Mouse (Mus musculus) lung, adult 18-20 months (tissue): ENCODE measurements around the gene Smndc1.

Experiments
- DNase-seq, 2 experiments: peaks; one replicate each; pipeline ENCODE4 v3.0.0; 2022; ENCODE audit warnings: mixed read lengths in 2 of 2

The Smndc1 gene

GRCm38 (mm10) chr19:53378421-53378820 lies 12.0 kb downstream of the Smndc1 start:
- no peak for DNase-seq

- no peak for DNase-seq
Measured at GRCm38 (mm10) chr19:53377652-53378051, 12.7 kb downstream of the Smndc1 start.

GRCm38 (mm10) chr19:53375816-53376215 lies 14.6 kb downstream of the Smndc1 start:
- no peak for DNase-seq

- DNase-seq, result no peak
Measured at GRCm38 (mm10) chr19:53375299-53375698, 15.1 kb downstream of the Smndc1 start.

- DNase-seq, result no peak
Measured at GRCm38 (mm10) chr19:53373570-53373969, 16.8 kb downstream of the Smndc1 start.

- no peak for DNase-seq
Measured at GRCm38 (mm10) chr19:53371666-53372065, 18.7 kb downstream of the Smndc1 start, which contains the start of gene Gm10197. Gm10197 (minus strand) TSS chr19:53371766.

- no peak for DNase-seq
Measured at GRCm38 (mm10) chr19:53370233-53370632, 20.1 kb downstream of the Smndc1 start.

GRCm38 (mm10) chr19:53369469-53370043 lies 20.8 kb downstream of the Smndc1 start:
- DNase-seq, result peak; percentile 73 to 78

- no peak for DNase-seq
Measured at GRCm38 (mm10) chr19:53366881-53367280, 23.5 kb downstream of the Smndc1 start.

GRCm38 (mm10) chr19:53366057-53366775 lies 24.2 kb downstream of the Smndc1 start:
- DNase-seq, result no peak

GRCm38 (mm10) chr19:53364963-53365362 lies 25.4 kb downstream of the Smndc1 start:
- peak; percentile 75 to 81 for DNase-seq

GRCm38 (mm10) chr19:53364551-53364950 lies 25.8 kb downstream of the Smndc1 start:
- no peak for DNase-seq

GRCm38 (mm10) chr19:53362967-53363366 lies 27.4 kb downstream of the Smndc1 start:
- no peak for DNase-seq

GRCm38 (mm10) chr19:53360265-53360958 lies 30.0 kb downstream of the Smndc1 start:
- no peak for DNase-seq

GRCm38 (mm10) chr19:53359160-53360033 lies 31.0 kb downstream of the Smndc1 start:
- no peak for DNase-seq

- no peak for DNase-seq
Measured at GRCm38 (mm10) chr19:53355065-53355464, 35.3 kb downstream of the Smndc1 start.

GRCm38 (mm10) chr19:53354271-53355000 lies 35.9 kb downstream of the Smndc1 start:
- DNase-seq, result no peak

- no peak for DNase-seq
Measured at GRCm38 (mm10) chr19:53353864-53354263, 36.5 kb downstream of the Smndc1 start.

- no peak for DNase-seq
Measured at GRCm38 (mm10) chr19:53345766-53346165, 44.6 kb downstream of the Smndc1 start.

- DNase-seq, result no peak
Measured at GRCm38 (mm10) chr19:53344062-53344461, 46.3 kb downstream of the Smndc1 start.

GRCm38 (mm10) chr19:53343174-53343881 lies 47.0 kb downstream of the Smndc1 start:
- no peak for DNase-seq
